Mouse (Mus musculus): Measurements from ENCODE around the gene Dact2.

The Dact2 gene

GRCm38 (mm10) chr17:14204061-14204460 lies at the start of gene Dact2:
TSS of gene Dact2 (minus strand) at chr17:14204304.
- in situ Hi-C loops (cut with MseI, MboI): no loop called here

- in situ Hi-C loops (cut with MseI, MboI): no loop called here
Measured at GRCm38 (mm10) chr17:14252456-14252855, 48.4 kb upstream of the Dact2 start.

- in situ Hi-C loops (cut with MseI, MboI): no loop called here
Measured at GRCm38 (mm10) chr17:14250401-14250800, 46.3 kb upstream of the Dact2 start.

- in situ Hi-C loops (cut with MseI, MboI): no loop called here
Measured at GRCm38 (mm10) chr17:14249595-14249994, 45.5 kb upstream of the Dact2 start.

GRCm38 (mm10) chr17:14247931-14248330 lies 43.8 kb upstream of the Dact2 start:
- in situ Hi-C loops (cut with MseI, MboI): no loop called here

GRCm38 (mm10) chr17:14246266-14246665 lies 42.2 kb upstream of the Dact2 start:
- in situ Hi-C loops (cut with MseI, MboI): no loop called here

- in situ Hi-C loops (cut with MseI, MboI): no loop called here
Measured at GRCm38 (mm10) chr17:14244195-14244965, 40.3 kb upstream of the Dact2 start.

- in situ Hi-C loops (cut with MseI, MboI): no loop called here
Measured at GRCm38 (mm10) chr17:14242634-14243033, 38.5 kb upstream of the Dact2 start.

GRCm38 (mm10) chr17:14239960-14240359 lies 35.9 kb upstream of the Dact2 start:
- in situ Hi-C loops (cut with MseI, MboI): loop anchor here (5.0 kb wide), 1 partner anchor 277 kb away; no protein-coding TSS in a partner anchor

- in situ Hi-C loops (cut with MseI, MboI): loop anchor here (5.0 kb wide), 1 partner anchor 280 kb away; no protein-coding TSS in a partner anchor
Measured at GRCm38 (mm10) chr17:14237134-14237533, 33.0 kb upstream of the Dact2 start.

GRCm38 (mm10) chr17:14234774-14235389 lies 30.8 kb upstream of the Dact2 start:
- in situ Hi-C loops (cut with MseI, MboI): loop anchor here (5.0 kb wide), 1 partner anchor 282 kb away; no protein-coding TSS in a partner anchor

- in situ Hi-C loops (cut with MseI, MboI): no loop called here
Measured at GRCm38 (mm10) chr17:14233658-14234057, 29.6 kb upstream of the Dact2 start.

- in situ Hi-C loops (cut with MseI, MboI): no loop called here
Measured at GRCm38 (mm10) chr17:14232629-14233028, 28.5 kb upstream of the Dact2 start.

GRCm38 (mm10) chr17:14230698-14231430 lies 26.8 kb upstream of the Dact2 start:
- in situ Hi-C loops (cut with MseI, MboI): no loop called here

- in situ Hi-C loops (cut with MseI, MboI): no loop called here
Measured at GRCm38 (mm10) chr17:14228381-14228780, 24.3 kb upstream of the Dact2 start.

GRCm38 (mm10) chr17:14227601-14228000 lies 23.5 kb upstream of the Dact2 start:
- in situ Hi-C loops (cut with MseI, MboI): no loop called here

- in situ Hi-C loops (cut with MseI, MboI): no loop called here
Measured at GRCm38 (mm10) chr17:14226778-14227177, 22.7 kb upstream of the Dact2 start.

GRCm38 (mm10) chr17:14225982-14226652 lies 22.0 kb upstream of the Dact2 start:
- in situ Hi-C loops (cut with MseI, MboI): no loop called here

GRCm38 (mm10) chr17:14221893-14222615 lies 17.9 kb upstream of the Dact2 start:
- in situ Hi-C loops (cut with MseI, MboI): no loop called here

- in situ Hi-C loops (cut with MseI, MboI): no loop called here
Measured at GRCm38 (mm10) chr17:14220606-14221202, 16.6 kb upstream of the Dact2 start.
